Mouse (Mus musculus) brown adipose tissue, adult 24 weeks (tissue): Measurements from ENCODE around the gene Bmp5. TPM values are rescaled to one million over a fixed set of nuclear protein-coding genes. Genes with fewer than 3 reads are reported as not detected.
A peak's percentile ranks its signal among the peaks of the same experiment; 100 is the strongest.

Experiments
- H3K27ac ChIP-seq: fragments of 200-500 bp; replicated peaks from 2 replicates; pipeline ENCODE4 v1.5.1; 2012; ENCODE audit warnings: low read depth, mild to moderate bottlenecking, low read length
- H3K4me1 ChIP-seq: fragments of 200-500 bp; 2 replicates; pipeline ENCODE4 v1.6.1; 2012; ENCODE audit warnings: low read length, mixed read lengths; ENCODE audit not compliant: control insufficient read depth, insufficient read depth, insufficient read length
- H3K4me3 ChIP-seq: fragments of 200-500 bp; 2 replicates; pipeline ENCODE4 v1.5.1; 2012; ENCODE audit warnings: low read depth, mild to moderate bottlenecking, low read length, moderate library complexity; ENCODE audit not compliant: insufficient read depth
- polyA plus RNA-seq: library from polyadenylated mRNA; stranded (reverse); fragments of >200 nt; gene quantifications from 2 replicates; pipeline ENCODE4 v1.2.4, GENCODE M21; 2012; ENCODE audit not compliant: missing spikeins, insufficient read depth, insufficient read length

Bmp5 gene
- 0.88 and 1.8 TPM in 2 replicates for polyA plus RNA-seq

GRCm38 (mm10) chr9:75775129-75775845, at the start of gene Bmp5:
TSS of gene Bmp5 (plus strand) at chr9:75775364.
- H3K4me1 ChIP-seq, result no peaks in the 10 kb centered on the region
- H3K27ac ChIP-seq, result peak within 1 kb of the TSS; percentile 35; the same call in 1 of the 2 replicates
- peak within 1 kb of the TSS; percentile 38 for H3K4me3 ChIP-seq

GRCm38 (mm10) chr9:75760075-75760474, 15.1 kb upstream of the Bmp5 start:
- H3K4me1 ChIP-seq, result no peaks in the 10 kb centered on the region
- no peak overlapping the region for H3K4me3 ChIP-seq
- no peak overlapping the region for H3K27ac ChIP-seq

GRCm38 (mm10) chr9:75761567-75761966, 13.6 kb upstream of the Bmp5 start:
- H3K4me1 ChIP-seq, result no peaks in the 10 kb centered on the region
- no peak overlapping the region for H3K27ac ChIP-seq
- H3K4me3 ChIP-seq, result no peak overlapping the region

GRCm38 (mm10) chr9:75762487-75762886, 12.7 kb upstream of the Bmp5 start:
- no peaks in the 10 kb centered on the region for H3K4me1 ChIP-seq
- no peak overlapping the region for H3K27ac ChIP-seq
- H3K4me3 ChIP-seq, result no peak overlapping the region

- H3K27ac ChIP-seq, result no peak overlapping the region
- H3K4me1 ChIP-seq, result no peaks in the 10 kb centered on the region
- no peak overlapping the region for H3K4me3 ChIP-seq
Observed at GRCm38 (mm10) chr9:75764792-75765191, 10.4 kb upstream of the Bmp5 start.

GRCm38 (mm10) chr9:75766521-75766920, 8.6 kb upstream of the Bmp5 start:
- no peaks in the 10 kb centered on the region for H3K4me1 ChIP-seq

GRCm38 (mm10) chr9:75769042-75769441, 6.1 kb upstream of the Bmp5 start:
- no peak overlapping the region for H3K27ac ChIP-seq
- H3K4me3 ChIP-seq, result no peak overlapping the region
- H3K4me1 ChIP-seq, result no peaks in the 10 kb centered on the region

More at GRCm38 (mm10) chr9:75766521-75766920, 8.6 kb upstream of the Bmp5 start:
- H3K27ac ChIP-seq, result no peak overlapping the region
- no peak overlapping the region for H3K4me3 ChIP-seq

- Histone ChIP-seq H3K27ac (peak overlapping the region; percentile 35; the same call in 1 of the 2 replicates), H3K4me3 (peak overlapping the region; percentile 38), H3K4me1 (no peaks in the 10 kb centered on the region)
Observed at GRCm38 (mm10) chr9:75776153-75776552, 989 bp downstream of the Bmp5 start.

GRCm38 (mm10) chr9:75778762-75779346, 3.7 kb downstream of the Bmp5 start:
- H3K4me3 ChIP-seq, result no peak overlapping the region
- H3K27ac ChIP-seq, result no peak overlapping the region
- H3K4me1 ChIP-seq, result no peaks in the 10 kb centered on the region

- no peak overlapping the region for H3K4me3 ChIP-seq
- no peak overlapping the region for H3K27ac ChIP-seq
- no peaks in the 10 kb centered on the region for H3K4me1 ChIP-seq
Observed at GRCm38 (mm10) chr9:75780558-75781276, 5.6 kb downstream of the Bmp5 start.

GRCm38 (mm10) chr9:75781600-75781999, 6.4 kb downstream of the Bmp5 start:
- no peak overlapping the region for H3K27ac ChIP-seq
- no peaks in the 10 kb centered on the region for H3K4me1 ChIP-seq
- H3K4me3 ChIP-seq, result no peak overlapping the region

GRCm38 (mm10) chr9:75783573-75783972, 8.4 kb downstream of the Bmp5 start:
- H3K4me3 ChIP-seq, result no peak overlapping the region
- H3K4me1 ChIP-seq, result no peaks in the 10 kb centered on the region
- no peak overlapping the region for H3K27ac ChIP-seq

- Histone ChIP-seq H3K27ac (no peak overlapping the region), H3K4me3 (no peak overlapping the region), H3K4me1 (no peaks in the 10 kb centered on the region)
Observed at GRCm38 (mm10) chr9:75785959-75786358, 10.8 kb downstream of the Bmp5 start.

GRCm38 (mm10) chr9:75787121-75787520, 12.0 kb downstream of the Bmp5 start:
- Histone ChIP-seq H3K4me3 (no peak overlapping the region), H3K27ac (no peak overlapping the region), H3K4me1 (no peaks in the 10 kb centered on the region)

- H3K27ac ChIP-seq, result no peak overlapping the region
- no peaks in the 10 kb centered on the region for H3K4me1 ChIP-seq
- H3K4me3 ChIP-seq, result no peak overlapping the region
Observed at GRCm38 (mm10) chr9:75789879-75790428, 14.8 kb downstream of the Bmp5 start.
